Mouse (Mus musculus): ENCODE data around the gene Spindoc.

DNA sequence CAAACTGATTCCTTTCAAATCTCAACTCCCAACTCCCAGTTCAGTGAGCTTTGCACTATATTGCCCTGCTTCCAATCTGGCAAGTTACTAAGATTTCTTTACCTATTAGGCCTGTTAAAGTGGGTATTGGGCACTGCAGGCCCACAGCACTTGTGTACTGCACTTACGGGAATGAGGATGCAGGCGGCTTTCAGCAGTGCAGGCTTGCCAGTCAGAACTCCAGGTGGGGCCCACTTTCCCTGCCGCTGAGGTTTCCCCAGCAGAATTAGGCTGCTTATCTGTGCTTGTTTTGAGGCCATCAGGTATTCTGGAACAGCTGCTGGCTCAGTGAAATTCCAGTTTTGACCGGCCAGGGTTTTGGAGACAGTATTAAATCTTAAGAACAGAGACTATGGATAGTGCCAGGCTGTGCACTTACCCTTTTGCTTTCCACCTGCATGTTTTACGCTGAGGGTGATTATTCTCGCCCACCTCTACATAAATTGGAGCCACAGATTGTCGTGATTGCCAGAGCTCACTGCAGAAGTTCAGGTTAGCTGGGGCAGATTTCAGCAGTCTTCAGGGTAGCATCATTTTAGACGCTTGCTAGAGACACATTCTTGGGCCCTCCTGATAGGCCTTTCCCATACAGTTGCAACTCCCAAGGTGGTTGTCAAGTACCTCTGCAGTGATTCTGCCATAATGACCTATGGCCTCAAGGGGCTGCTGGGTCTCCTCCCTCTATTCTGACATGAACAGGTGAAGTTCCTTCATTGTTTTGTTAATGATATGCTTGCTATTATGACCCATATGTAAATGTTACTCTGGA is 42.0 kb upstream of the Spindoc start:
- no peak for TF ChIP-seq CTCF (IDR thresholded peaks at IDR 0.05; ENCODE audit: low read depth)
- no peak for TF ChIP-seq EP300 (optimal IDR thresholded peaks at IDR 0.05)

Measured in stomach, postnatal 0 days (tissue).